Mouse (Mus musculus) megakaryocyte, adult 5-6 weeks (primary cell): ENCODE data around the gene Gcnt2. TPM values are rescaled to one million over a fixed set of nuclear protein-coding genes. Genes with fewer than 3 reads are reported as not detected.

Source experiments
- ATAC-seq: 2 replicates; pipeline ENCODE4 v1.8.0; 2016; ENCODE audit warnings: mild to moderate bottlenecking, inconsistent platforms; ENCODE audit not compliant: poor library complexity, severe bottlenecking
- total RNA-seq, 2 experiments: library from RNA; stranded (forward) in 1 of 2; stranded (reverse) in 1 of 2; fragments of 153-499, 151-499 nt in 1 of 2; fragments of 221-1000, 200-1000 nt in 1 of 2; gene quantifications; 2 replicates each; pipeline versions ENCODE4 v1.2.3 to v1.2.4; 2015 to 2017

Gene Gcnt2
- total RNA-seq (2015) (22.7 and 23.6 TPM in 2 replicates), total RNA-seq (2017) (11.7 and 15.3 TPM in 2 replicates)

DNA sequence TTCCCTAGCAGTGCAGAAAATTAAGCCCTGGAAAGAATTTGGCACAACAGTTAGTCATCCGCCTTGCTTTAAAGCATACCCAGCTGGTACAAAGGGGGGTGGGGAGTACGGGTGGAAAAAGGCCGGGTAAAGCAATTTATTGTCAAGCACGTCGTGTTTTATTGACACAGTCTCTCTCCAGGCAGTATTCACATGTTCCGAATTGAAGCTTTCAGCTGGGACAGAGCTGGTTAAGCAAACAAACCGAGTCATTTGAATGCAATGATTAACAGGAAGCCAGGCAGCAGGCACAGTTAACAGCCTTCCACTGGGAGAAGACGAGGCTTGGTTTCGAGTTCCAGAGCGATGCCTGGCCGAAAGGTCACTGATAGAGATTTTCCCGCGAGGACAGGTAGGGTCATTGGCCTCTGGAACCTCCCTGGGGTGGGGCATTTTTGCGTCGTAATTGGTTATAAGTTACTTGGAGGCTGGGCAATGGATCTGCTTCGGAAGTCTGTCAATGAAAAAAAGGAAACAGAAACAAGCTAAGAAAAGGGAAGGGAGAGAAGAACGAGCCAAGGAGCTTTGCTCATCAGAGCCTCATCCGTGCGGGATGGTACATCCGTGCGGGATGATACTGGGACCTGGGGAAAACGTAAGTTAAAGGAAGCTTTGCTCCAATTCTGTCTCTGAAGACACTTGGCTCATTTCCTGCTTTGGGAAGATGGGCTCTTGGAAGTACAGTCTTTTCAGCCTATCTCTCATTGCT, at the start of gene Gcnt2:
TSS of gene Gcnt2 (plus strand) at position 103 of the 748 bp plus-strand sequence.
- peak; percentile 72 for ATAC-seq

DNA sequence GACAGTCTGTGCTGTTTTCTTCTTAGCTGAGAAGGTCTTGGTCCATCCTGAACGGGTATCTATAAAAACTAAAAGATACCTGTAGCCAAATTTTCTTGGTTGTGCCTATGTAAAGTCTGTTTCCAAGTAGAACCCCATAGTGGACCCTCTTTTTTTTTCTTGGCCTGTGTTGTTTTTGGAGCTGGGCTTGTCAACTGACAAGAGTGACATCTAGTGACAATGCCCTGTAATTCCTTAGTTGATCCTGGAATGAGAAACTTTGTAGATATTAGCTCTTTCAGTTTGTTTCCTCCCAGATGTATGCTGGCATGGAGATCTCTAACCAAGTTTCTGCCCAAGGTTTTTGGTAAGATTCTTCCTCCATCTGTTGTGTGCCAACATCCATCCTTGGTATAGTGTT, 38.9 kb upstream of the Gcnt2 start:
- ATAC-seq: no peak

DNA sequence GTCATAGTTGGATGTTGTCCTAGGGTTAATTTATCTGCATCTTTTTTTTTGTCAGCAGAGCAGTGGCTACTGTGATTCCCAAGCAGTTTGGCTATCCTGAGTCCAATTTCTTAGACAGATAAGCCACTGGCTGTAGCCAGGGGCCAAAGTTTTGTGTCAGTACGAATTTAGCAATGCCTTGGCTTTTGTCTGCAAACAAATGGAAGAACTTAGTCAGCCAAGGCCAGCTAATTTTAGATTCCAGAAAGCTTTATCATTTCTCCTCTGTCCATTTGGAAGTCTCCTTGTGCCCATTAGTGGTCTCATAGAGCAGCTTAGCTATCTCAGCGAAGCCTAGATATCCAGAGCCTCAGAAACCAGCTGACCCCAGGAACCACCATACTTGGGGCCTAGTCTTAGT, 37.6 kb upstream of the Gcnt2 start:
- ATAC-seq: no peak

DNA sequence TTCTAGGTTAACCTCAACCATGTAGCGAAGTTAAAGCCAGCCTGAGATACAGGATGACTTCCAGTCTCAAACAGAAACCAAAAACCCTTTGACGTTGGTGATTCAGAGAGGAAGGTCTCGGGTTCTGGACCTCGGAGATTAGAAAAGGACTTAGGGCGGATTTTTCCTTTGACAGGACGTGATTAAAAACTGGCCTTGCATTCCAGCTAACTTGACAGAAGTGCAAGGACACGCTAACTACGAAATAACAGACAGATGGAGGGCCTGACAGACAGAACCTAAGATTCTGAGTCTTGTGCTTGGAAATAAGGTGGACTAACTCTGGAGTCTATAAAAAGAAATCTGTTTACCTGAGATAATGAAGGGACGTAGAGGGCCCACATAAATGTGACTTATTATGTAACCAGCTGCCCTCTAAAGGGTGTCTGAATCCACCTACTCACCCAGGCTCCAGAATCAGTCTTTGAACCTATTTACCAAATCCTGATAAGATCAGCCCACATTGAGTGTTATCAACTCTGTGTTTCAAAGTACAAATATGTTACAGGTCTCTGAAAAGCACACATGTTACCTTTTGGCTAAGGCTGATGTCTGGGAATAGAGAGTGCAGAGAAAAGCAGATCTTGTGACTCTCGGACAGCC, 18.3 kb upstream of the Gcnt2 start:
- ATAC-seq: no peak

DNA sequence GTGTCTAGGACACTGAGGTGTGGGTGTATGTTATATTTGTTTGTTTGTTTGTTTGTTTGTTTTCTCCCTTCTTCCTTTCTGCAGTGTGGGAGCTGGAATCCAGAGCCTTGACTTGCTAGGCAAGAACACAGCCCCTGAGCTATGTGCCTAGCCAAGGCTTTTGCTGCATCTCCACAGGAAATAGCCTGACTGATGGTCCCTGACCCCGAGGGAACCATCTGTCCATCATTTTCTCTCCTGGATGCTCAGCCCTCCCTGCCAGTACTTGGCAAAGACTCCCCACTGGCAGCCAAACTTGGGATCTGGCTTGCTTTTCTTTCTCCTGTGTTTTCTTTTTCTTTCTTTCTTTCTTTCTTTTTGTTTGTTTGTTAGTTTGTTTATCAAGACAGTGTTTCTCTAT, 17.4 kb upstream of the Gcnt2 start:
- no peak for ATAC-seq

DNA sequence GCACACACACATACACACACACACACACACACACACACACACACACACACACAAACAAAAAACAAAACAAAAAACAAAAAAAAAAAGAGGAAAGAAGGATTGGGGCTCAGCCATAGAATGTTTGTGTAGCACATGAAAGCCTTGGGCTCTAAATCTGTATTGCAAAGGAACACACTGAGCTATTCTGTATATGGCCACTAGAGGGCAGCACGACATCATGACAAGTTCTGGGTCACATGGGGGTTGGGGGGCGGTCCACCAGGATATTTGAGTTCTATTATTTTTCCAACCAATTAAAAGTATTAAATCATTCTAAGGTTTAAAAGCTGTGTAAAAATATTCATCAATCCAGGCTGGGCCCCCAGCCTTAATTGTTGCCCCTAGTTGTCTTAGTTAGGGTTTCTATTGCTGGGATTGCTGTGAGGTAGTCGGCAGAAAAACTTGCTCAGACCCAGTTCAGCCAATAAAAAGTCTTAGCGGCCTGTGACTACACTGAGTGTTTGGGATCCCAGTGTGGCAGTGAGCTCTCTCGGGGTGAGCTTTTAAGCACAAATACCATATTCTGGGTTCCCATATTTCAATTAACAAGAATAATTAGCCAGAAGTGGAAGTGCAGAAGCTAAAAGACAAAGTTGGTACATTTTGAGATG, 16.0 kb upstream of the Gcnt2 start:
- ATAC-seq: peak; percentile 39; the same call in 1 of the 2 replicates

DNA sequence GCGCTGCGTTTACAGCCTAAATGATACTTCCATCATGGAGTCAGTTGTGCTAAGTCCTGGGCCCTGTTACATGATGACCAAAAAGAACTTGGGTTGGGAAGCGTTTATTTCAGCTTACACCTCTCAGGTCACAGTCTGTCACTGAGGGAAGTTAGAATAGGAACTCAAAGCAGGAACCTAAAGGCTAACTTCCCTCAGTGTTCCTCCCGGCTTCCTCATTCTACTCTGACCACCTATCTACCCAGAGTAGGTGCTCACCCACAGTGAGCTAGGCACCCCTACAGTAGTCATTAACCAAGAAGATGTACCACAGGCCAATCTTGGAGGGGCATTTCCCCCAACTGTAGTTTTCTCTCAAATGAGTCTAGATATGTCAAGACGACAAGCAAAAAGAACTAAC, 15.4 kb upstream of the Gcnt2 start:
- peak; percentile 82 for ATAC-seq

DNA sequence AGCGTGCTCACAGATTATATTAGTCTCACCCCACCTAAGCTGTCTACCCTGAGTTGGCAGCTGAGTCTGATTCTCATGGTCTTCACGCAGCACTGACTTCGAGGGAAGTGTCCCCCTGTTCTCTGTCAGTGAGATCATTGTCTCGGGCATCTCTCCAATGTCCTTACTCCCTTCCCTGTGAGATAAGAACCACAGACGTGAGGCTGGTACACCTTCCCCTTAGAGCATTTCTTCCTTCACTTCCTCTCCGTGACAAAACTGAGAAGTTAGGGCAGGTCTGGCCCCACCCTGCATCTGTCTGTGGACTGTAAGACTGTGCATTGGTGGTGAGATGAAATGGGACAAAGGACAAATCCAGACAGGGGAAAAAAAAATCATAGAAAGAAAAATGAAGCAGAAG, 13.6 kb upstream of the Gcnt2 start:
- peak; percentile 81 for ATAC-seq

DNA sequence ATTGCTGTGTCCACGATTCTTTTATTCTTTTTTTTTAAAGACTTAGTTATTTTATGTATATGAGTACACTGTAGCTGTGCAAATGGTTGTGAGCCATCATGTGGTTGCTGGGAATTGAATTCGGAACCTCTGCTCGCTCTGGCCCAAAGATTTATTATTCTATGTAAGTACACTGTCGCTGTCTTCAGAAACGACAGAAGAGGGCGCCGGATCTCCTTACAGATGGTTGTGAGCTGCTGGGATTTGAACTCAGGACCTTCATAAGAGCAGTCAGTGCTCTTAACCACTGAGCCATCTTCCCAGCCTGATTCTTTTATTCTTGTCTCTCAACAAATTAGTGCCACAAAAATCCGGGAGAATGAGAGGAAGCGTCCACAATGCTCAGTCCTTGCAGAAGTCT, 13.2 kb upstream of the Gcnt2 start:
- ATAC-seq: no peak

DNA sequence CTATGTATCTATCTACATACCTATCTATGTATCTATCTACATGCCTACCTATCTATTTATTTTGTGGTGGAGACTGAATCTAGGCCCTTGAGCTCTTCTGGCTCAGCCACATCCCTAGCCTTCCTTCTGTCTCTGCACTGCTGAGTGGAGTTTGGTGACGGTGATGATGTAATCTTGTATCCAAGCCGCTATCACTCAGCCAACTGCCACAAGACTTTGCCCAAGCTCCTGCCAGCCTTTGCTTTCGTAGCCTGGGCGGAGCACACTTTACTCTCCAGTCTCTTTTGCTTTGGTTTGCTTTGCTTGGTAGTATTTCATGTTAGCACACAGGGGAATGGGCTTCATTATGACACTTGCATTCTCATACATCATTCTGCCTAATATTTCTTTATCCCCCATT, 11.7 kb upstream of the Gcnt2 start:
- no peak for ATAC-seq

DNA sequence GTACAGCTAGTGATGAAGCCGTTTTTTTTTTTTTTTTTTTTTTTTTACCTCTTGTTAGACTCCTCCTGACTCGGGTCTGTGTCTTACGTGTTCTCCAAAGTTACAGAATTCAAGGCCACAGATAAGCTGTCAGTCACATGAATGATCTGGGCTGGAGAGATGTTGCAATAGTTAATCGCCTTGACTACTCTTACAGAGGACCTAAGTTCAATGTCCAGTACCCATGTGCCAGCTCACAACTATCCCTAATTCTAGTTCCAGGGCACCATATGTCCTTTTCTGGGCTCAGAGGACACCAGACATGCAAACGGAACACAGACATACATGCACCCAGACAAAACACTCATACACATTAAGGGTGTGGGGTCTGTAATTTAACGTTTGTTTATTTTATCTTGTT, 8.9 kb upstream of the Gcnt2 start:
- no peak for ATAC-seq

DNA sequence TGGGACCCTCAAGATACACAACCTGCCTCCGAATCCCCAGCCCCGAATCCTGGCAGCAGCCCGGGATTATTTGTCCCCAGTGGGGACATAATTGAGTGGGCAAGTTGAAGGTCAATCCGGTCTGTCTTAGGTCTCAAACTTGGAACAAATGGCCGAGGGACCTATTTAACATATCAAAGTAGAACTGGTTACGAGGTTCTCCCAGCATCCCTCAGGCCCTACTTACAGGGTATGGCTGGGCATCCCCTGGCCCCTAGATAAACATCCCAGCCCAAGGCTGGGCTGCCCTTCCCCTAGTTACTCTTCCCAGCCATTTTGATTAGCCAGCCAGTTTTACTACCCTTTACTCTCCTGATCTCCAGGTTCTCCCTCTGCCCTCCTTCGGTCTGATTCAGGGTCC, 8.3 kb upstream of the Gcnt2 start:
- ATAC-seq: no peak

DNA sequence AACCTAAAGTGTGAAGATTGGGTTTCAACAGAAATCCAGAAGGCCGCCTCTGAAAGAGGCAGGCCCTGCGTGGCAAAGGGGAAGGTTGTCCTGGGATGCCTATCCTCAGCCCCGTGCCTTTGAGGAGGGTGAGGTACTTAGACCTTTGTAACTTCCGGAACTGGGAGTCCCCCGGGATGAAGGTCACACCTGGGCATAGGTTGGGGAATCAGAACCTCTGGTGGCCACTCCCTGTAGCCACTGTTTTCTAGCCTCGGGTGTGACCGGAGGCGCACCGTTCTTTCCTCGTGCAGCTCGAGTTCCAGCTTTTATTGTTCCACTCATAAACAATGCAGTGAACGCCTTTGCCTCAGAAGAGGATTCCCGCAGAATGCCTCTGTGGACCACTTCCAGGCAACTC, 7.6 kb upstream of the Gcnt2 start:
- ATAC-seq: no peak

DNA sequence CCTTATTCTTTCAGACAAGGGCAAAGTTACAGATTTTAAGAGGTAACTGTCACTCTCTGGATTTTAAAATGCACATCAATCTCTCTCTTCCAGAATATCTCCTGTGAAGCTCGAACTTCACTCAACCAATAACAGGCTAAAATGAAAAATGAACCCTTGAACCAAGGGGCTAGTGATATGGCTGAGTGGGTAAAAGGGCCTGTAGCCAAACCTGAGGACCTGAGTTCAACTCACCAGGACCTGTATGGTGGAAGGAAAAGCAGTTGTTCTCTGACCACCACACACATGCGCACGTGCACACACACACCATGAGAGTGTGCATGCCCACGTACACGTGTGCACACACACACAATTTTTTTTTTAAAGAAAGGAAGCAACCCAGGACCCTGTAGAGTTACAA, 6.8 kb upstream of the Gcnt2 start:
- ATAC-seq: no peak

DNA sequence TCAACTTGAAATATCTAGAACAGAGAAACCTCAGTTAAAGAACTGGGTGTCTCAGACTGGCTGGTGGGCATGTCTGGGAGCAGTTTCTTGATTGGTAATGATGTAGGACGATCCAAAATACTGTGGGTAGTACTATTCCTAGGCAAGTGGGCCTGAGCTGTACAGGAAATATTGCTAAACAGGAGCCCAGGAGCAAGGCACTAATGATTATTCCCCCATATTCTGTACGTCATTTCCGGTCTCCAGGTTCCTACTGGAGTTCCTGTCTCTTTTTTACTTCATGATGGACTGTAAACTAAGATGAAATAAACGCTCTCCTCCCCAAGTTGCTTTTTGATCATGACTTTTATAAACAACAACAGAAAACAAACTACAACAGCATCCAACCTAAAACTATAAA, 5.7 kb upstream of the Gcnt2 start:
- peak; percentile 47; the same call in 1 of the 2 replicates for ATAC-seq

DNA sequence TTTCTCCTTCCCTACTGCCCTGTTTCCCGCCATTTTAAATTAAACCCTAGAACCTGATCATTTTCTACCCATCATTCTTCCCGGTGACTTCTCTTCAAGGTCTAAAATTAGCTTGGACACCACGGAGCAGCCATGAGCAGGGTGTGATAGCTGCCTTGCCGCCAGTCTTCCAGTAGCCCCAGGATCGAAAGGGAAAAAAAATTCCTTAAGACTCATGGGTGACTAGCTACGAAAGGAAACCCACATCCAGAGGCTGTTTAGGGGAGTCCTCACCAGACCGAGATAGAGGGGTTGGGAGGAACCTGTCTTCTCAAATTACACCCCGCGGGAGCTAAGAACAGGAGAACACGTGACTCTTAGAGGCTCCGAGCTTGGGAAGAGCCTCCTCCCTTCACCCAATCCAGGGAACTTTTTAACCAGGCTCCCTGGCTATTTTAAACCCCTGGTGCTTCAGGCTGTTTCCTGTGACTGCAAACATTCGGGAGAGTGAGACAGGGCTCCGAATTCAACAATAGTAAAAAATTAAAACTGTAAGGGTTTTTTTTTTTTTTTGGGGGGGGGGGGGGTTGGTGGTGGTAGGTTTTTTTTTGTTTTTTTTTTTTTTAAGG, 5.0 kb upstream of the Gcnt2 start:
- ATAC-seq: peak; percentile 48

DNA sequence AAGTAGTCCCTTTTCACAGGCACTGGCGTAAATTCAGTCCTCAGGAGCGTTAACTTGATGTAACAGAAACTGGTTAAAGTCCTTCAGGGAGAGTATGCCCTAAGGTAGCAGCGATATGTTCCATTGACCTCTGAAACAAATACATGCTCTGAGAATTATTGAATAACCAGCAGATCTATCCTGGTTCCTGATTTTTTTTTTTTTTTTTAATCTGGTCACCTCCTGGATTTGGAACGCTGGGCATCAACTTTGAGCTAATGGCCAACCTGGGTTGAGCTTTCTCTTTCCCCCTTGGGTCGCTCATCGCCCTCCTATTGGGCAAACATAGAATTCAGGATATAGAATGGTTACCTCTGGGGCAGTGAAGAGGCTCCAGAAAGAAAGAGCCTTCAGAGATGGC, 4.3 kb upstream of the Gcnt2 start:
- ATAC-seq: no peak

DNA sequence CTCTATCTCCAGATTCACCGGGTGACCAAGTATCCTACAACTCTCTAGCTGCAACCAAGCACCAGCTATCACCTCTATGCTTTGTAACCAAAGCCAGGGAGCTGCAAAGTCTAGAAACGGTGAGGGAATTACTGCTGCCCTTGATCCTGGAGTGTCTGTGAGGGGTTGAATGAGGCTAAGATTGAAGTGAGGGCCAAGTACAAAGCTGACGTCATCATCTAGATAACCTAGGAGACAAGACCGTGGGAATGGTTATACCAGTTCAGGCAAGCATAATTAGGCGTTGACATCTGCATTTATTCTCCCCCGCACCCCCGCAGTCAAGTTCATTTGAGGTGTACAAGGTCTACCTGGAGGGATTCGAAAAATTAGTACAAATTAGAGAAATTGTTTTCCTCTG, 2.8 kb upstream of the Gcnt2 start:
- no peak for ATAC-seq

DNA sequence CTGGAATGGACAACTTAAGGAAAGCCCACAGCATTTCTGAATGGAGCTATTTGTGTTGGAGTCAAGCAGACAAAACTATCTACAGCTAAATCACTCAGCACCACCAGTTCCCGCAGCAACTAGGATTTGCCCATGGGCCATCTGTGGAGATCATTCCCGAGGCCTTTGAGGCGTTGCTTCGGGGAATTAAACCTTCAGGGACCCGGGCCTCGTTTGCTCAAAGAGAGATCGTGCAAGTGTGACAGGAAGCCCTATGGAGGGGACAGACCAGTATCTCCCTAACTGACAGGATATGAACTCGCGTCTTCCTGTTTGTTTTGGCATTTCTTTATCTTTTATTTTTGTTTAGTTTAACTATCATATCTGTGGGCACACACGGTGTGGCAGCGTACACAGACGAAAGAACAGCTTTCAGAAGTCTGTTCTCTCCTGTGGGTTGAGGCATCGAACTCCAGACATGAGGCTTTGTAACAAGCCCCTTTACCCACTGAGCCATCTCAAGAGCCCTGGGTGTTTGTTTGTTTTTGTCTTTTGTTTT, 2.2 kb upstream of the Gcnt2 start:
- no peak for ATAC-seq

DNA sequence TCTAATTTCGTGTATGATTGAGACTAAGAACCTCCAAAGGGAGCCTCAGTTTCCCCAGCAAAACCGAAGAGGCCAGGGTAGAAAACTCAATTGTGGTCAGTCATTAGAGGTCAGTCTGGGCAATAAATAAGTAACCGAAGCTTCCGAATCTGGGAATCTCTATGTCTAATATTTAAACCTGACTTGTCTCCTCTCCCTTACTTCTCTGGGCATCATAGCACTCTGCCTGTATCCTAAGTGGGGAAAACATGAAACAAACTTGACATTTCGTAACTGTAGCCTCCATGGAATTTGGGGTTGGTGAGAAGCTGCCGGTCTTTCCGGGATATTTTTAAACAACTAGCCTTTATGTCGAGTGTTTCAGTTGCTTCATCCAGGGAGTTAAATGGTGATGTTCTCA, 329 bp upstream of the Gcnt2 start:
- no peak for ATAC-seq

DNA sequence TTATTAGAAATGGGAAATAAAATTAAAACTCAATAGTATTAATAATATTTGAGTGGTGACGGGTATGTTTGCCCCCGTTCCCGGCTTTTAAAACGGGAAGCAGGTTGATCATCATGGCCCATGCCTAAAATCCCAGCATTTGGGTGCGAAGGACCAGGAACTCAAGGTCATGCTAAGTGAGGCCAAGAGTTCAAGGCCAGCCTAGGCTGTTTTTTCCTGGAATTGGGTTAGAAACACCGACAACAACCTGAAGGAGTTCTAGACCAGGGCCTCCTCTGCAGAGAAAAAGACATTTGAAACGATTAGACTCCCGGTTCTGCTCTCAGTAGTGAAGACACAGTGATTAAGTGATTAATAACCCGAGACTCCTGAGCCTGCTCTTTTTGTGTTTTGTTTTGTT, 3.5 kb downstream of the Gcnt2 start:
- no peak for ATAC-seq
